Mouse (Mus musculus) brain, adult 10 weeks (tissue): ENCODE results near the gene Tfcp2. TPM values are rescaled to one million over a fixed set of nuclear protein-coding genes. Genes with fewer than 3 reads are reported as not detected.

Source experiments
- polyA plus RNA-seq: library from polyadenylated mRNA; stranded (reverse); fragments of 350-450 nt; fragmentation: Illumina TruSeq; extraction: RNeasy Lipid Tissue Mini Kit (QIAGEN cat#74804); gene quantifications from one replicate; pipeline ENCODE4 v1.2.3, GENCODE M21; 2015; ENCODE audit warnings: low read depth, low replicate concordance

The Tfcp2 gene
- 16.7 TPM for polyA plus RNA-seq

DNA sequence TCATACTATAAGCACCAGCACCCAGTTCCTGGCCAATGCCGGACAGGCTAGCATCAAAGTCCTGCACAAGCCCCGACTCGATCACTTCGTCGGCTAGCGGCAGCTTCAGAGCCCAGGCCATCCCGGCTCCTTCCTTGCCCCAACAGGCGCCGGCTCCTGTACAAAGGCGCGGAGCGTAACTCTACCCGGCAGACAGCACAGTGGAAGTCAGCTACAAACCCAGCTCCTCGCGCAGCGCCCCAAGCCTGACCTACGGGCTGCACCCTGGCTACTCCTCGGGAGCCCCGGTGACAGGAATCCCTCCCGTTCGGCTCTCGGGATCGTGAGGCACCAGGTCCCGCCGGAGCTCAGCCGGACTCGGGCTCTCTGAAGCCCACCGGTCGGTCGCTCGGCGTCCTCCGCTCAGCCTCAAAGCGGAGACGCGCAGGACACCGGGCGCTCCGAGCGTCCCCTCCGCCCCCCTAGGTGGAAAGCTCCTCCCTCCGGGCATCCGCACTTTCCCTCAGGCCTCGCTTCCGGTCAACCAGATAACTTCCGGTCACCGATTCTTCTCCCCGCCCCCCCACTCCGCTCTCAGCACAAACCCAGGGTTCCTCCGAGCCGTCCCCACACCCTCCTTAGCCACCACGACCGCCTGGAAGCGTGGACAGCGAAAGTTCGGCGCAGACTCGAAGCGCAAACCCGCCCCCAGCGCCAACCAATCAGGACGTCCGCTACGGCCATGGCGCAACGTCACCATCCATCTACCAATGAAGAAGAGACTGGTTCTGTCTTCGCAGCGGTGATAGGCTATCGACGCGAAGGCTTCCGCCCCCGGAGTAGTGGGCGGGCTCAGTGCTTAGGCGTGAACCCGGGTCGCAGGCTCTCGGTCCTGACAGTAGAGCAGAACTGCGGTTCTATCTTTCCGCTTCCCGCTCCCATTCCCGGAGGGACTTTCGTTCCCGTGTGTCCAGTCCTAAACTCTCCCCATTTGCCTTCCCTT is at the start of gene Tfcp2:
Gene Tfcp2 (minus strand): TSS at position 683 of the 982 bp plus-strand sequence.

GRCm38 (mm10) chr15:100599276-100600046 is 47.7 kb upstream of the Tfcp2 start, which contains the start of gene Pou6f1:
TSS of gene Pou6f1 (minus strand) at chr15:100599984.

GRCm38 (mm10) chr15:100495102-100495501 is 56.7 kb downstream of the Tfcp2 start, which contains the start of gene Csrnp2:
TSS of gene Csrnp2 (minus strand) at chr15:100495488.

DNA sequence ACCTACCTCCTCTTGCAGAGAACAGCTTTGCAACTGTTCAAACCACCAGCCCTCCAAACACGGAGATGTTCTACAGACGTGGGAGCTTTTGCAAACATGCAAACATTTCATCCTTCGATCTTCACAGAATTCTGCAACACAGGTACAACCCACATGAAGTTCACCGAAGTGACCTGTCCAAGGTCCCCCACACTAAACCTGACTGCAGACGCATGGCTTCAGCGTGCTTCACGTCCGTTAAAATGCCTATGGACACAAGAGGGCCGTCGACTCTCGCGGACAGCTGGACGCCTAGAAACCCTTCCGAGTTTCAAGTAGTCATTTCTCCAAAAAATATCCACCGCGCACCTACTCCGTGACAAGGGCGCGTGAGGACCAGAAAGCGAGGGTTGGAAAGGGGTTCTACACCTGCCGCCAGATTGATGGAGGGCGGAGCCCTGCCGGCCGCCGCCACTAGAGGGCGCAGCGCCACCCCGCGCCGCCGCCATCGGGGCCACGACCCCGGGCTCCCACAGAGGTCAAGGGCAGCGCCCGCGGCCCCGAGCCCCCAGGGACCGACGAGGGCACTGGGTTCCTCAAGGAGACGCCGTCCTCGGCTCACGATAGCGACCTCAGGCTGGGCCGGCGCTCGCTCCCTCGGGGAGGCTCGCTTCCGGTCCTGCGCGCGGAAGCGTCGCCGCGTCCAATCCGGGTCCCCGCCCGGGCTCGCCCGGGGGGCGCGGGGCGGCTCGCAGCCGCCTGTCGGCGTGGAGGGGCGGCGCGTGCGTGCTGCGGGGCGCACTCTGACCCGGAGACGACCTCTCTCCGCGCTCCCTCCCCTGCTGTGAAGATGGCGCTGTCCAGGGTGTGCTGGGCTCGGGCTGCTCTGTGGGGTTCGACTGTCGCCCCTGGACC is 83.3 kb downstream of the Tfcp2 start, which contains the start of gene Letmd1:
Gene Letmd1 (plus strand): TSS at position 729 of the 894 bp plus-strand sequence.

Other genes with a start within 250 kb of the Tfcp2 start
- gene Mettl7a1, start 247.9 kb downstream of the Tfcp2 start, polyA plus RNA-seq, result 55.3 TPM
- 0.46 TPM for gene Mettl7a3, start 217.1 kb downstream of the Tfcp2 start, polyA plus RNA-seq
- not detected for gene Methig1, start 198.9 kb downstream of the Tfcp2 start, polyA plus RNA-seq
- gene Mettl7a2, start 198.8 kb downstream of the Tfcp2 start, polyA plus RNA-seq, result not detected
- gene Higd1c, start 187.5 kb downstream of the Tfcp2 start, polyA plus RNA-seq, result not detected
- not detected for gene Gm5475, start 129.9 kb downstream of the Tfcp2 start, polyA plus RNA-seq
- 33.9 TPM for gene Slc11a2, start 126.9 kb downstream of the Tfcp2 start, polyA plus RNA-seq
- 55.5 TPM for gene Letmd1, start 83.0 kb downstream of the Tfcp2 start, polyA plus RNA-seq
- 13.2 TPM for gene Csrnp2, start 56.5 kb downstream of the Tfcp2 start, polyA plus RNA-seq
- 102 TPM for gene Pou6f1, start 48.0 kb upstream of the Tfcp2 start, polyA plus RNA-seq
- 161 TPM for gene Dazap2, start 63.3 kb upstream of the Tfcp2 start, polyA plus RNA-seq
- gene Smagp, start 84.9 kb upstream of the Tfcp2 start, polyA plus RNA-seq, result 3.5 TPM
- 6.3 TPM for gene Bin2, start 117.5 kb upstream of the Tfcp2 start, polyA plus RNA-seq
- gene Cela1, start 135.9 kb upstream of the Tfcp2 start, polyA plus RNA-seq, result 6.1 TPM
- 12.5 TPM for gene Galnt6, start 177.4 kb upstream of the Tfcp2 start, polyA plus RNA-seq
- 25.7 TPM for gene Slc4a8, start 209.7 kb upstream of the Tfcp2 start, polyA plus RNA-seq